Mouse (Mus musculus) cortical plate, adult 2 months (tissue): ENCODE measurements at regions not wholly inside any gene's neighbourhood (a gene's known extent, or its start where the extent isn't known, plus 50 kb on each side); places are given as distances from the start of the nearest gene placed in this dataset.
"Not testable (repeated sequence)": the region's sequence is repeated elsewhere in the genome, so short reads cannot be mapped to it uniquely, and the experiment has no call there.

Source experiments
- H3K27ac ChIP-seq: fragments of 200-500 bp; 2 replicates; pipeline ENCODE4 v1.5.1; 2012; ENCODE audit warnings: low read length, control low read depth, inconsistent platforms; ENCODE audit not compliant: insufficient read depth
- H3K4me1 ChIP-seq: fragments of 200-500 bp; 2 replicates; pipeline ENCODE4 v1.6.1; 2011; ENCODE audit warnings: low read length; ENCODE audit not compliant: control insufficient read depth, insufficient read depth
- H3K4me3 ChIP-seq: fragments of 200-500 bp; 2 replicates; pipeline ENCODE4 v1.5.1; 2011; ENCODE audit warnings: mild to moderate bottlenecking, low read length, control low read depth; ENCODE audit not compliant: insufficient read depth
- CTCF ChIP-seq: fragments of 200-500 bp; IDR thresholded peaks from 2 replicates; pipeline ENCODE4 v1.5.1; 2011; ENCODE audit warnings: mild to moderate bottlenecking, control low read depth, low read length; ENCODE audit not compliant: insufficient read depth; ENCODE audit errors: extremely low read depth
- POLR2A ChIP-seq: fragments of 200-500 bp; IDR thresholded peaks from 2 replicates; pipeline ENCODE4 v1.6.1; 2011; ENCODE audit warnings: mild to moderate bottlenecking, low read length, control low read depth; ENCODE audit not compliant: insufficient read depth; ENCODE audit errors: extremely low read depth

- Histone ChIP-seq H3K27ac (no peak overlapping the region), H3K4me3 (no peak overlapping the region), H3K4me1 (no peaks in the 10 kb centered on the region)
- no peak for TF ChIP-seq POLR2A
- TF ChIP-seq CTCF, result no peak
These were observed 396.3 kb upstream of the Zfp960 start for GRCm38 (mm10) chr17:16667606-16668005.

- Histone ChIP-seq H3K4me1 (no peaks in the 10 kb centered on the region), H3K4me3 (no peak overlapping the region), H3K27ac (no peak overlapping the region)
- TF ChIP-seq POLR2A, result no peak
- TF ChIP-seq CTCF, result no peak
These were observed 359.7 kb upstream of the Zfp960 start for GRCm38 (mm10) chr17:16704199-16704598.

DNA sequence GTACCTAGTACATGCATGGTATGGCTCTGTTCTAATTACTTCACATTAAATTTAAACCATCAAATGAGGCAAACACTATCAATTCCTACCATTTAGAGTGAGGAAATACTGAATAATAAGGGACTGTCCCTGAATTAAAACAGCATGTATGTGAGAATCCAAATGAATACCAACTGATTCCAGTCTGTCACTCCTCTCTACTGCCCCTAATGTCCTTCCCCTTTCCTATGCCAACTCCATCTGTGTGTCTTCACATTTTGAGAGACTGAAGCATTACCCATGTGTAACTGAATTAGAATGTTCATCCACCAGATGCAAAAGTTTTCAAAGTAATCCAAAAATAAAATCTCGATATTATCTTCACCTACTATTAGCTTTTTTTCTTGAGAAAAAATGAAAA lies 358.0 kb upstream of the Zfp960 start:
- no peak overlapping the region for H3K4me3 ChIP-seq
- H3K4me1 ChIP-seq, result no peaks in the 10 kb centered on the region
- TF ChIP-seq POLR2A (no peak), CTCF (no peak)
- no peak overlapping the region for H3K27ac ChIP-seq

- H3K4me1 ChIP-seq, result no peaks in the 10 kb centered on the region
- H3K4me3 ChIP-seq, result no peak overlapping the region
- no peak overlapping the region for H3K27ac ChIP-seq
- no peak for TF ChIP-seq POLR2A
- TF ChIP-seq CTCF, result no peak
These were observed 337.0 kb upstream of the Zfp960 start for GRCm38 (mm10) chr17:16726904-16727303.

DNA sequence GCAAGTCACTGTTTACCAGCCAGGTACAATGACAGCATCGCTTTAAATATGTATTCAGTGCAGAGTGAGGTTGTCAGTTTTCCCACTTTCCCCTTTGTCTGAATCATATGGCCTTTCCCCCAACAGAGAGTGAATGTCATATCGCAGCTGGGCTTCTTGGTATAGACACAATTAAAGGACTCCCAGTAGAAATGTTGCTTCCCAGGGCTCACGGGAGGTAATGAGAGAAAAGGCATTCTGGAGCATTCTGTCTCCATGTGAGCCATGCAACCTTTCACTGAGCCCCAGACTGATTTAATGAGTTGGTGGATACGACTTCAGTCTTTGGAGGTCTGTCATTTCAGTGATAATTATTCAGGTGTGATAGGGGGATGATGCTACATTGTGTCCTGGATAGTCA lies 310.8 kb upstream of the Zfp960 start:
- no peak overlapping the region for H3K4me3 ChIP-seq
- TF ChIP-seq POLR2A, result no peak
- no peak for TF ChIP-seq CTCF
- no peak overlapping the region for H3K27ac ChIP-seq
- no peaks in the 10 kb centered on the region for H3K4me1 ChIP-seq

DNA sequence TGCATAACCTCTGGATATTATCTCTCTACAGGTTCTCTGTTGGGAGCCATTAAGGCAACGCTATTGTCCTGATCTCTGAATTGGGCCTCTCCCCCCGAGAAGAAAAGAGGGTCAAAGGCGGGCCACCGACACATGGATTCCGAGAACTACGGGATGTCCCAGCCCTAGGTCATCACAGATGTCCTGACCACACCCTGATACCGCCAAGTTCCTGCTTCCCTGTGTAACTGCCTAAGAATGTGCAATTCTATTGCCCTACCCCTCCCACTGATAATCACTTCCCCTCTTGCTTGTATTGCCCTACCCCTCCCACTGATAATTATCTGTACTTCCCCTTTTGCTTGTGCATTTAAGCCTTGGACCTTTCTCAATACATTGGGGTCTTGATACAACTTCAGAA lies 293.3 kb upstream of the Zfp960 start:
- not testable (repeated sequence) for H3K4me1 ChIP-seq, H3K4me3 ChIP-seq, H3K27ac ChIP-seq

DNA sequence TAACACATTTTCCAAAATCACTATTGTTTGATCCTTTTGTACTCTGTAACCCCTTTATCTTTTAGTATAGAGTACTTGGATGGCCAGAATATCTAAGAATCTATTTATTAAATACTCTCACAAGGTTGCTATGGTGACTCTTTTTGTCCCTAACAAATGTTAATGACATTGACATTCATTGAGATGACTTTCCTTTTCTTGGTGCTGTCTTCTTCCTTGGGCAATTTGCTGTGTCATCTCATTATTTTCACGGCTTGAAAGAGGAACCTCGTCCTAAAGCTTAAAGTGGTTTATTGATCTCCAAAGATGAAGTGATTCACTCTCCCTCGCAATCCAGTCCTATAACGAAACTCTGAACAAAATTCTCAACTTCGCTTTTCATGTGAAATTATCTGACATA lies 265.6 kb upstream of the Zfp960 start:
- H3K27ac ChIP-seq, result no peak overlapping the region
- H3K4me1 ChIP-seq, result no peaks in the 10 kb centered on the region
- TF ChIP-seq POLR2A, result no peak
- no peak for TF ChIP-seq CTCF
- no peak overlapping the region for H3K4me3 ChIP-seq

DNA sequence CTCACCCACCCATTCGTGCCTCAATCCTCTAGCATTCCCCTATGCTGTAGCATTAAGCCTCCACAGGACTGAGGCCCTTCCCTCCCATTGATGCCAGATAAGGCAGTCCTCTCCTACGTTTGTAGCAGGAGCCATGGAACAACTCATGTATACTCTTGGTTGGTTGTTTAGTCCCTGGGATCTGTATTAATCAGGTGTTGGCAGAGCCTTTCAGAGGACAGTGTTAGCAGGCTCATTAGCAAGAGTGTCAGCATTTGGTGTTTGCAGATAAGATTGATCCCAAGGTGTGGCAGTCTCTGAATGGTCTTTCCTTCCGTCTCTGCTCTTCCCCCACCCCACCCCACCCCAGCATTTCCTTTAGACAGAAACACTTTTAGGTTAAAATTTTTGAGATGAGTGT lies 258.9 kb upstream of the Zfp960 start:
- TF ChIP-seq CTCF (no peak), POLR2A (no peak)
- no peak overlapping the region for H3K4me3 ChIP-seq
- H3K4me1 ChIP-seq, result no peaks in the 10 kb centered on the region
- H3K27ac ChIP-seq, result no peak overlapping the region

GRCm38 (mm10) chr17:16818421-16818820 lies 245.5 kb upstream of the Zfp960 start:
- Histone ChIP-seq H3K4me3 (no peak overlapping the region), H3K4me1 (no peaks in the 10 kb centered on the region), H3K27ac (no peak overlapping the region)
- TF ChIP-seq CTCF, result no peak
- no peak for TF ChIP-seq POLR2A

DNA sequence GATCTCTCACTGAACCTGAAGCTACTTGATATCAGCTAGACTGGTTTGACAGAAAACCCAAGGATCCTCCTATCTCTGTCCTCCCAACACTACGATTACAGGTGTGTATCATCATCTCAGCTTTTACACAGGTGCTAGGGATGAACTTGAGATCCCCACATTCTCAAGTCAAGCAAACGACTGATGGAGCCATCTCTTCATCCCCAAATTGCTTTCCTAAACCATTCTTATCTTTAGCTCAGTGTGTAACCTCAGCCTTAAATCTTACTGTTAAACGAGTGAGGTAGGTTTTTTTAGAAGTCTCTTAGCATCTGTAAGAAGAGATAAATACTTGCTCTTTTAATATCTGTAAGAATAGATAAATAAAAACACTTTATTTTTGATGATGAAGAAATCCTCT lies 242.2 kb upstream of the Zfp960 start:
- Histone ChIP-seq H3K27ac (no peak overlapping the region), H3K4me3 (no peak overlapping the region), H3K4me1 (no peaks in the 10 kb centered on the region)
- TF ChIP-seq POLR2A (no peak), CTCF (no peak)

DNA sequence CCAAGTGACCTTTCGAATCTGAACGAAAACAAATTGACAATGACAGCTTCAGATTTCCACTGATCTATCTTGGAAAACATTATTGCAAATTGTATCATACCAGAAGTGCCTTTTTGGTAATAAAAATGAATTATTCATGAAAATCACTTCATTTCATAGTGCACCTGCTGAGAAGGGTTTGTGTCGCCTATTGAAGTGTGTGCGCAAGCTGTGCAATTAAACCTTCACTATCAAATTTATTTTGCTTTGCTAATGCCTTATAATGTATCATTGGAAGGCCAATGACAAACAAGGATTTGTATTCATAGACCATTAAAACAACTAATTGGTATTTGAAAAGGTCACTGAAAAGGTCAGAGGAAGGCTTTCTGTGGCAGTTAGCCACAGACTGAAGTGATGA lies 224.8 kb upstream of the Zfp960 start:
- Histone ChIP-seq H3K4me1 (no peaks in the 10 kb centered on the region), H3K27ac (no peak overlapping the region), H3K4me3 (no peak overlapping the region)
- no peak for TF ChIP-seq CTCF
- TF ChIP-seq POLR2A, result no peak

GRCm38 (mm10) chr17:16860771-16861170 lies 203.1 kb upstream of the Zfp960 start:
- Histone ChIP-seq H3K4me1 (no peaks in the 10 kb centered on the region), H3K4me3 (no peak overlapping the region), H3K27ac (no peak overlapping the region)
- no peak for TF ChIP-seq CTCF
- no peak for TF ChIP-seq POLR2A
